Mouse (Mus musculus) spleen, adult 12 weeks (tissue): Measurements from ENCODE around the gene Lipc.

Source experiments
- DNase-seq: peaks from one replicate; pipeline ENCODE4 v3.0.0; 2022; ENCODE audit warnings: low spot score

The Lipc gene

GRCm38 (mm10) chr9:70952126-70952525 is at the start of gene Lipc:
TSS of gene Lipc (minus strand) at chr9:70952226.
- DNase-seq = no peak

- DNase-seq = no peak
Measured at GRCm38 (mm10) chr9:70999161-70999560, 47.1 kb upstream of the Lipc start.

- DNase-seq = no peak
Measured at GRCm38 (mm10) chr9:70998719-70999118, 46.7 kb upstream of the Lipc start.

- DNase-seq = no peak
Measured at GRCm38 (mm10) chr9:70993326-70993725, 41.3 kb upstream of the Lipc start.

GRCm38 (mm10) chr9:70991401-70991800 is 39.4 kb upstream of the Lipc start:
- no peak for DNase-seq

GRCm38 (mm10) chr9:70987210-70987609 is 35.2 kb upstream of the Lipc start:
- no peak for DNase-seq

GRCm38 (mm10) chr9:70982991-70983480 is 31.0 kb upstream of the Lipc start:
- DNase-seq = no peak

GRCm38 (mm10) chr9:70981721-70982120 is 29.7 kb upstream of the Lipc start:
- no peak for DNase-seq

- DNase-seq = no peak
Measured at GRCm38 (mm10) chr9:70979641-70980040, 27.6 kb upstream of the Lipc start.

- DNase-seq = no peak
Measured at GRCm38 (mm10) chr9:70979171-70979570, 27.1 kb upstream of the Lipc start.

- DNase-seq = no peak
Measured at GRCm38 (mm10) chr9:70977392-70977791, 25.4 kb upstream of the Lipc start.

- DNase-seq = no peak
Measured at GRCm38 (mm10) chr9:70975921-70976320, 23.9 kb upstream of the Lipc start.

- no peak for DNase-seq
Measured at GRCm38 (mm10) chr9:70973286-70973685, 21.3 kb upstream of the Lipc start.

- DNase-seq = no peak
Measured at GRCm38 (mm10) chr9:70969244-70969643, 17.2 kb upstream of the Lipc start.

GRCm38 (mm10) chr9:70965999-70966994 is 14.3 kb upstream of the Lipc start:
- no peak for DNase-seq

- no peak for DNase-seq
Measured at GRCm38 (mm10) chr9:70965422-70965821, 13.4 kb upstream of the Lipc start.

- DNase-seq = no peak
Measured at GRCm38 (mm10) chr9:70965011-70965410, 13.0 kb upstream of the Lipc start.

GRCm38 (mm10) chr9:70963461-70963891 is 11.4 kb upstream of the Lipc start:
- DNase-seq = no peak

- no peak for DNase-seq
Measured at GRCm38 (mm10) chr9:70962781-70963455, 10.9 kb upstream of the Lipc start.

- no peak for DNase-seq
Measured at GRCm38 (mm10) chr9:70960301-70960700, 8.3 kb upstream of the Lipc start.

GRCm38 (mm10) chr9:70959866-70960265 is 7.8 kb upstream of the Lipc start:
- DNase-seq = no peak

- no peak for DNase-seq
Measured at GRCm38 (mm10) chr9:70959447-70959846, 7.4 kb upstream of the Lipc start.

GRCm38 (mm10) chr9:70958381-70958780 is 6.4 kb upstream of the Lipc start:
- DNase-seq = no peak
